Mouse (Mus musculus) lung, embryonic 14.5 days (tissue): ENCODE results near the gene Ecd. TPM values are rescaled to one million over a fixed set of nuclear protein-coding genes. Genes with fewer than 3 reads are reported as not detected.

Source experiments
- ATAC-seq: fragments of 200-750 bp; cut with Nextera tagmentation; 2 replicates; pipeline ENCODE4 v1.8.0; 2017; ENCODE audit warnings: mild to moderate bottlenecking, moderate TSS enrichment, moderate library complexity; ENCODE audit not compliant: insufficient read depth
- DNase-seq: peaks from one replicate; pipeline ENCODE4 v3.0.0-alpha.2; 2015
- H3K27ac ChIP-seq: fragments of 300-500 bp; sonication (generic); 2 replicates; pipeline ENCODE4 v1.5.1; 2014; ENCODE audit warnings: low read depth, mild to moderate bottlenecking, moderate library complexity
- H3K27me3 ChIP-seq: fragments of 300-500 bp; sonication (generic); 2 replicates; pipeline ENCODE4 v1.6.1; 2014; ENCODE audit warnings: low read length, control low read depth; ENCODE audit not compliant: insufficient read depth
- H3K36me3 ChIP-seq: fragments of 300-500 bp; sonication (generic); 2 replicates; pipeline ENCODE4 v1.6.1; 2014; ENCODE audit warnings: control low read depth; ENCODE audit not compliant: insufficient read depth
- H3K4me1 ChIP-seq: fragments of 300-500 bp; sonication (generic); 2 replicates; pipeline ENCODE4 v1.6.1; 2014; ENCODE audit warnings: antibody characterized with exemption, control low read depth; ENCODE audit not compliant: insufficient read depth
- H3K4me2 ChIP-seq: fragments of 300-500 bp; sonication (generic); 2 replicates; pipeline ENCODE4 v1.6.1; 2014; ENCODE audit warnings: mild to moderate bottlenecking
- H3K4me3 ChIP-seq: fragments of 300-500 bp; sonication (generic); 2 replicates; pipeline ENCODE4 v1.5.1; 2014; ENCODE audit warnings: low read depth, low read length
- H3K9ac ChIP-seq: fragments of 300-500 bp; sonication (generic); 2 replicates; pipeline ENCODE4 v1.6.1; 2014
- H3K9me3 ChIP-seq: fragments of 300-500 bp; sonication (generic); 2 replicates; pipeline ENCODE4 v1.6.1; 2016; ENCODE audit warnings: low read depth, low read length, control low read depth
- CTCF ChIP-seq: IDR thresholded peaks from 2 replicates; pipeline ENCODE4 v1.5.1; 2016; ENCODE audit warnings: antibody characterized with exemption, low read depth
- WGBS: fragments of 180-500 bp; shearing (Covaris S2); extraction: QIAGEN DNeasy Blood & Tissue Kit; methylation state at CpG from one replicate; pipeline ENCODE4 v1.1.7; 2014; 5-methylcytosine and 5-hydroxymethylcytosine counted together
- polyA plus RNA-seq: library from polyadenylated mRNA; unstranded; fragments of >200 nt; fragmentation: Nextera tagmentation; extraction: Ambion mirVana; gene quantifications from 2 replicates; pipeline ENCODE4 v1.2.1, GENCODE M21; 2014

Ecd gene
- polyA plus RNA-seq: 56.8 and 60.6 TPM in 2 replicates

- Histone ChIP-seq H3K4me2 (peak within 1 kb of the TSS; percentile 70), H3K9ac (peak within 1 kb of the TSS; percentile 96), H3K36me3 (peaks cover 29% of the 10 kb centered on the region; the same call in 1 of the 2 replicates), H3K4me3 (peak within 1 kb of the TSS; percentile 75), H3K27me3 (no peaks in the 10 kb centered on the region), H3K27ac (peak within 1 kb of the TSS; percentile 92), H3K9me3 (no peaks in the 10 kb centered on the region), H3K4me1 (peaks cover 5% of the 10 kb centered on the region; the same call in 1 of the 2 replicates)
- TF ChIP-seq CTCF: peak; percentile 56
- peak; percentile 99 for ATAC-seq
- peak; percentile 99 for DNase-seq
- under 1% methylated on average over 42 of the region's 42 CpGs for WGBS
These were observed at the start of gene Ecd, which contains the start of gene Fam149b for GRCm38 (mm10) chr14:20347991-20348541. Gene Ecd (minus strand): TSS chr14:20348121. Gene Fam149b (plus strand): TSS chr14:20348162.

DNA sequence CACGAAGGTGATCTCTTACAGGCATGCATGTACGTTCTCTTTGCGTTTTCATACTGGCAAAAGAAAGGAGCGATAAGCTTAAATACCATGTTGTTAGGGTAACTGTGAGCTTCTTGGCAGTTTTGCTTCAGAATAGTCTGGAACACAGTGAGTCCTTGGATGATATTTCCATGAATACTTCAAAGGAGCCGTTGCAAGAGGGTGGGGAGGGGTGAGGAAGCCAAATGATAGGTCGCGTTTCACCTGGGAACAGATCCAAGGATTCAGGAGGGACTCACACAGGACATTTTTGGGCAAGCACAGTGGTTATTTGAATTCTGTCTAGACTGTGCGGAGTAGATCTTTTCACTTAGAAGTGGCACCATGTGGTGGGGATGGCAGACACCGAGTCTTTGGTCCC is 49.3 kb upstream of the Ecd start:
- H3K9me3 ChIP-seq: no peaks in the 10 kb centered on the region
- TF ChIP-seq CTCF: no peak
- no peak overlapping the region for H3K9ac ChIP-seq
- WGBS: 80% methylated on average over 9 of the region's 9 CpGs
- no peaks in the 10 kb centered on the region for H3K36me3 ChIP-seq
- H3K4me2 ChIP-seq: no peak overlapping the region
- no peak overlapping the region for H3K27ac ChIP-seq
- peaks cover 3% of the 10 kb centered on the region; the same call in 1 of the 2 replicates for H3K4me1 ChIP-seq
- ATAC-seq: no peak
- H3K4me3 ChIP-seq: no peak overlapping the region
- DNase-seq: no peak
- H3K27me3 ChIP-seq: no peaks in the 10 kb centered on the region

GRCm38 (mm10) chr14:20393205-20393913 is 45.4 kb upstream of the Ecd start, which contains the start of gene Mrps16:
Gene Mrps16 (minus strand): TSS chr14:20393634.
- peak within 1 kb of the TSS; percentile 58 for H3K4me3 ChIP-seq
- H3K4me1 ChIP-seq: peaks cover 3% of the 10 kb centered on the region; the same call in 1 of the 2 replicates
- under 1% methylated on average over 68 of the region's 68 CpGs for WGBS
- peaks cover 25% of the 10 kb centered on the region for H3K36me3 ChIP-seq
- no peaks in the 10 kb centered on the region for H3K27me3 ChIP-seq
- H3K9me3 ChIP-seq: no peaks in the 10 kb centered on the region
- peak within 1 kb of the TSS; percentile 80 for H3K9ac ChIP-seq
- H3K27ac ChIP-seq: peak within 1 kb of the TSS; percentile 91
- DNase-seq: peak; percentile 99
- peak; percentile 78 for TF ChIP-seq CTCF
- peak within 1 kb of the TSS; percentile 75 for H3K4me2 ChIP-seq
- ATAC-seq: peak; percentile 96

- 85% methylated on average over 3 of the region's 4 CpGs for WGBS
- peaks cover 25% of the 10 kb centered on the region for H3K36me3 ChIP-seq
- H3K27me3 ChIP-seq: no peaks in the 10 kb centered on the region
- no peak for DNase-seq
- H3K4me2 ChIP-seq: peak overlapping the region; percentile 75
- H3K4me3 ChIP-seq: no peak overlapping the region
- H3K27ac ChIP-seq: no peak overlapping the region
- no peak for TF ChIP-seq CTCF
- peaks cover 6% of the 10 kb centered on the region for H3K4me1 ChIP-seq
- H3K9ac ChIP-seq: no peak overlapping the region
- ATAC-seq: no peak
- no peaks in the 10 kb centered on the region for H3K9me3 ChIP-seq
These were observed 44.4 kb upstream of the Ecd start for GRCm38 (mm10) chr14:20392326-20392725.

GRCm38 (mm10) chr14:20389446-20390079 is 41.6 kb upstream of the Ecd start:
- Histone ChIP-seq H3K4me2 (peak overlapping the region; percentile 70), H3K36me3 (peaks cover 48% of the 10 kb centered on the region), H3K4me1 (peaks cover 14% of the 10 kb centered on the region), H3K9ac (peak overlapping the region; percentile 67), H3K9me3 (no peaks in the 10 kb centered on the region), H3K4me3 (peak overlapping the region; percentile 61), H3K27me3 (no peaks in the 10 kb centered on the region), H3K27ac (no peak overlapping the region)
- DNase-seq: no peak
- no peak for ATAC-seq
- TF ChIP-seq CTCF: no peak
- 82% methylated on average over 8 of the region's 8 CpGs for WGBS

GRCm38 (mm10) chr14:20388441-20389129 is 40.7 kb upstream of the Ecd start, which contains the start of gene Dnajc9:
Gene Dnajc9 (minus strand): TSS chr14:20388910.
- no peak for TF ChIP-seq CTCF
- peaks cover 57% of the 10 kb centered on the region for H3K36me3 ChIP-seq
- no peaks in the 10 kb centered on the region for H3K27me3 ChIP-seq
- peak; percentile 74 for ATAC-seq
- peaks cover 11% of the 10 kb centered on the region for H3K4me1 ChIP-seq
- peak; percentile 98 for DNase-seq
- H3K27ac ChIP-seq: peak within 1 kb of the TSS; percentile 55
- peak within 1 kb of the TSS; percentile 70 for H3K4me2 ChIP-seq
- H3K9ac ChIP-seq: peak within 1 kb of the TSS; percentile 67
- WGBS: under 1% methylated on average over 59 of the region's 59 CpGs
- H3K4me3 ChIP-seq: peak within 1 kb of the TSS; percentile 61
- no peaks in the 10 kb centered on the region for H3K9me3 ChIP-seq
